Mouse (Mus musculus): ENCODE results near the gene Ascc2. TPM values are rescaled to one million over a fixed set of nuclear protein-coding genes. Genes with fewer than 3 reads are reported as not detected.

The Ascc2 gene
- polyA plus RNA-seq, 2 experiments = 10.0 to 15.0 TPM

DNA sequence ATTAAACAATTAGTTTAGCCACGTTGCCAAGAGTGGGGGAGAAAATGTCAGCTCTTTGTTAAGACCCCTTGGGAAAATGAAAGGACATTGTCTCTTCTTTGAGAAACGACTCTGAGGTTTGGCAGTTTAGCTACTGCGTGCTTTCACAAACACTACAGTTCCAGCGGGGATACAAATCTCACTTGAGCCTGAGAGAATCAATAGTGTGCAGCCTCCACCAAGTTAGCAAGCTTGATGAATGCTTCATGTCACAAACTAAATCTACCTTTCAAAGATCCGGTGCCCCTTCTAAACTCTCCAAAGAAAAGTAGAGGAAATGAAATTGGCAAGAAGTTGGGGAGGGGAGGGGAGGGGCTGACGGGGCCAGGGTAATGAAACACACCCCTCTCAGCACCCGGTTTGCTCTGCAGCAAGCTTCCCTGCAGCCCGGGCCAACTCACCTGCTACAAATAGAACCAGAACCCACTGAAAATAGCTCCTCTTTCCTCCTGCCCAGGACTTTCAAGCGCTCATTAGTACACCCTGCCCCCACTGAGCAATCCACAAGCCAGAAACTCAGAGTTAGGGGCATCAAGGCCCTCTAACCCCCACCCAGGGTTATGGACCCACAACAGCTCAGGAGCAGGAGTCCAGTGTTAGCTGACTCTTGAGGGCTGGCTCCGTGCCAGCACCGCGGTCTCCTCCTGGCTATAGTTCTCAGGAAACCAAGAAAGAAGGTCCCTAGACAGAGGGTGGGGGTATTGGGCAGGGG lies 34.7 kb upstream of the Ascc2 start:
- no peak for ATAC-seq (ENCODE audit: insufficient read depth)
- no peaks in the 10 kb centered on the region for H3K36me3 ChIP-seq (replicated peaks; ENCODE audit: control insufficient read depth, insufficient read depth, low read depth)
- no peaks in the 10 kb centered on the region for H3K9me3 ChIP-seq (ENCODE audit: control insufficient read depth, low read length)
- no peaks in the 10 kb centered on the region; a peak in 2 of 4 replicates for H3K4me1 ChIP-seq (replicated peaks; ENCODE audit: control insufficient read depth in 2 of 2, insufficient read depth in 2 of 2, low read length in 1 of 2)
- no peak overlapping the region for H3K4me3 ChIP-seq (ENCODE audit: insufficient read depth in 1 of 2, low read depth in 2 of 2, low read length in 2 of 2)
- no peak overlapping the region for H3K9ac ChIP-seq (replicated peaks)
- 38% methylated on average over 12 of the region's 12 CpGs for WGBS (ENCODE audit: insufficient replicate concordance)
- no peak for DNase-seq (ENCODE audit: low read depth in 3 of 3, low spot score in 3 of 3)
- no peaks in the 10 kb centered on the region; the same call in 1 of the 2 replicates for H3K27me3 ChIP-seq (ENCODE audit: control insufficient read depth, insufficient read depth, low read length)
- no peak overlapping the region for H3K4me2 ChIP-seq (ENCODE audit: low read depth)
- no peak overlapping the region for H3K27ac ChIP-seq
- TF ChIP-seq CTCF (IDR thresholded peaks at IDR 0.05; ENCODE audit: low read depth) (no peak), EP300 (IDR thresholded peaks at IDR 0.05; ENCODE audit: low read depth) (no peak)

DNA sequence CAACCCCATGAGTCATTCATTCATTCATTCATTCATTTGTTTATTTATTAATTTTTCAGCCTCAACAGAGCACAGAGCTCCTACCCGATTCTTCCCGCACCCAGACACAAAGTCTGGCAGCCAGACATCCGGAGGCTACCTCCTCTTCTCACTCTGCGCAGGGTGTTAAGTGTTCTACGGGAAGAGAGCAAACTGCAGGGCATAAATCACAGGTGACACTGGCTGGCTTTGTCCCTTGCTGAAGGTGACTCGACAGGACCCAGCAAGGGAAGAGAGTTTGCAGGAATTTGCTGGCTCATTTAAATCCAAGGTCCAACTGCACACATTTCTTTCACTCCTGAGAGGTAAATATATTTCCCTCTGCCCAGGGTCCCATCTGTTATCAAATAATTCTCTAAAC lies 33.1 kb upstream of the Ascc2 start:
- TF ChIP-seq EP300 (IDR thresholded peaks at IDR 0.05; ENCODE audit: low read depth) = no peak
- no peak for TF ChIP-seq CTCF (IDR thresholded peaks at IDR 0.05; ENCODE audit: low read depth)

DNA sequence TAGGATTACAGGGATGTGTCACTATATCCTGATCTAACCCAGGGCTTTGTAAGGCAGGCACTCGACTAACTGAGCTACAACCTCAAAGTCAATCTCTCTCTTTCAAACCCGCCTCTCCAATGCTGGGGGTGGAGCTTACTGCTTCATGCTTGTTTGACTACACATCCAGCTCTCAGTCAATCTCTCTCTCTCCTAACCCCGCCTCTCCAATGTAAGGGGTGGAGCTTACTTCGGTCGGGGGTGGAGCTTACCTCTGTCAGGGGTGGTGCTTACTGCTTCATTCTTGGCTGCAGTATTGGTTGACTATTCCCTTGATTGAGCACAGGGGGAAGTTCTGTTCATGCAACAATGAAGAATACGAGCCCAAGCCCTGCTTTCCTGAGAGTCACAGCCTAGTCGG lies 32.1 kb upstream of the Ascc2 start:
- 45% methylated on average over 7 of the region's 7 CpGs for whole genome bisulfite sequencing (ENCODE audit: insufficient replicate concordance)
- Histone ChIP-seq H3K4me3 (ENCODE audit: insufficient read depth in 1 of 2, low read depth in 2 of 2, low read length in 2 of 2) (no peak overlapping the region), H3K9ac (replicated peaks) (no peak overlapping the region)

More for the DNA sequence above, 33.1 kb upstream of the Ascc2 start:
- ATAC-seq (ENCODE audit: insufficient read depth) (no peak), DNase-seq (ENCODE audit: low read depth in 3 of 3, low spot score in 3 of 3) (no peak)
- no peaks in the 10 kb centered on the region for H3K9me3 ChIP-seq (ENCODE audit: control insufficient read depth, low read length)
- H3K9ac ChIP-seq (replicated peaks) = no peak overlapping the region
- no peaks in the 10 kb centered on the region; the same call in 1 of the 2 replicates for H3K27me3 ChIP-seq (ENCODE audit: control insufficient read depth, insufficient read depth, low read length)
- no peak overlapping the region for H3K4me3 ChIP-seq (ENCODE audit: insufficient read depth in 1 of 2, low read depth in 2 of 2, low read length in 2 of 2)
- H3K4me2 ChIP-seq (ENCODE audit: low read depth) = no peak overlapping the region
- WGBS (ENCODE audit: insufficient replicate concordance) = 43% methylated on average over 6 of the region's 6 CpGs
- no peaks in the 10 kb centered on the region for H3K36me3 ChIP-seq (replicated peaks; ENCODE audit: control insufficient read depth, insufficient read depth, low read depth)
- no peaks in the 10 kb centered on the region; a peak in 1 of 4 replicates for H3K4me1 ChIP-seq (replicated peaks; ENCODE audit: control insufficient read depth in 2 of 2, insufficient read depth in 2 of 2, low read length in 1 of 2)
- H3K27ac ChIP-seq = no peak overlapping the region

DNA sequence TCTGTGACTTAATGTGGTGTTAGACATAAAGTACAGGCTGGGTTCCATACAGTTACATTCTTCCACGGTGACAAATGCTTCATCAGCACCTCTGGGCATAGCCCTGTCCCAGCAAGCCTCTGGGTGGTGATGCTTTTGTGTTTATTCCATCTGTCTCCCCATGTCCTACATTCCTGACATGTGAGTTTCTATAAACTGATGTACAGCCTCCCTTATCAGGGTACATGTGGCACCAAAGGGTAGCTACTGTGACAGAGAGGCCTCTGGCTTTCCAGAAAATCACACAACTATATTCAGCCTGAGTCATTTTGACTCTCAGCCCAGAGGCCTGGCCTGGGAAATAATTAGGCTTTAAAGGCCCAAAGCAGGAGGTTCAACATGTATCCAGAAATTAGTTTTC lies 31.0 kb upstream of the Ascc2 start:
- DNase-seq (ENCODE audit: low read depth in 3 of 3, low spot score in 3 of 3) = no peak
- H3K4me2 ChIP-seq (ENCODE audit: low read depth) = no peak overlapping the region
- no peaks in the 10 kb centered on the region for H3K36me3 ChIP-seq (replicated peaks; ENCODE audit: control insufficient read depth, insufficient read depth, low read depth)
- H3K27ac ChIP-seq = no peak overlapping the region
- no peak for ATAC-seq (ENCODE audit: insufficient read depth)
- no peaks in the 10 kb centered on the region for H3K9me3 ChIP-seq (ENCODE audit: control insufficient read depth, low read length)
- H3K4me1 ChIP-seq (replicated peaks; ENCODE audit: control insufficient read depth in 2 of 2, insufficient read depth in 2 of 2, low read length in 1 of 2) = no peaks in the 10 kb centered on the region; a peak in 1 of 4 replicates
- no peak overlapping the region for H3K9ac ChIP-seq (replicated peaks)
- TF ChIP-seq CTCF (IDR thresholded peaks at IDR 0.05; ENCODE audit: low read depth) (no peak), EP300 (IDR thresholded peaks at IDR 0.05; ENCODE audit: low read depth) (no peak)
- WGBS (ENCODE audit: insufficient replicate concordance) = 70% methylated on average over 1 of the region's 1 CpGs
- no peaks in the 10 kb centered on the region; the same call in 1 of the 2 replicates for H3K27me3 ChIP-seq (ENCODE audit: control insufficient read depth, insufficient read depth, low read length)
- H3K4me3 ChIP-seq (ENCODE audit: insufficient read depth in 1 of 2, low read depth in 2 of 2, low read length in 2 of 2) = no peak overlapping the region

More for the DNA sequence above, 32.1 kb upstream of the Ascc2 start:
- H3K4me2 ChIP-seq (ENCODE audit: low read depth) = no peak overlapping the region
- no peaks in the 10 kb centered on the region for H3K36me3 ChIP-seq (replicated peaks; ENCODE audit: control insufficient read depth, insufficient read depth, low read depth)
- ATAC-seq (ENCODE audit: insufficient read depth) = peak; percentile 62; the same call in 1 of the 2 replicates
- DNase-seq (ENCODE audit: low read depth in 3 of 3, low spot score in 3 of 3) = peak in 1 of 3 experiments; percentile 57
- TF ChIP-seq CTCF (IDR thresholded peaks at IDR 0.05; ENCODE audit: low read depth) (no peak), EP300 (IDR thresholded peaks at IDR 0.05; ENCODE audit: low read depth) (no peak)
- no peaks in the 10 kb centered on the region; the same call in 1 of the 2 replicates for H3K27me3 ChIP-seq (ENCODE audit: control insufficient read depth, insufficient read depth, low read length)
- no peaks in the 10 kb centered on the region for H3K9me3 ChIP-seq (ENCODE audit: control insufficient read depth, low read length)
- H3K27ac ChIP-seq = no peak overlapping the region
- H3K4me1 ChIP-seq (replicated peaks; ENCODE audit: control insufficient read depth in 2 of 2, insufficient read depth in 2 of 2, low read length in 1 of 2) = no peaks in the 10 kb centered on the region; a peak in 1 of 4 replicates

DNA sequence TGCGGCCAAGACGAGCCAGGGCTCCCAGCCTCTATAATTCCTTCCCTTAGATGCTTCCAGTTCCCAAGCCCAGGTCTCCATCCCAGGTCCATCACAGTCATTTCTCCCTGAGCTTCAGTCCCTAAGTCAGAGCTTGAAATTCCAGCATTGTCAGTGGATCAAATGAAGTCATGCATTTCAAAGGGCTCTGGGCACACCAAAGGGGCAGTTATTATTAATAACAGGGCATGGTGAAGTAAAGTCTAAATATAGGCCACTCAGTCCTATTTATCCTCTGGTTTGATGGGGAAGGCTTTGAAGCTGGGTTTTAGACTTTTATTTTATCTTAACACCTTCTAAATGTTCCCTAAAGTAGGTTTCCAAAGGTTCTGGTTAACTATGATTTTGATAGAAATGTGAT lies 25.6 kb upstream of the Ascc2 start:
- Histone ChIP-seq H3K9ac (replicated peaks) (no peak overlapping the region), H3K27me3 (ENCODE audit: control insufficient read depth, insufficient read depth, low read length) (no peaks in the 10 kb centered on the region; the same call in 1 of the 2 replicates), H3K27ac (no peak overlapping the region), H3K4me3 (ENCODE audit: insufficient read depth in 1 of 2, low read depth in 2 of 2, low read length in 2 of 2) (no peak overlapping the region), H3K4me2 (ENCODE audit: low read depth) (no peak overlapping the region), H3K36me3 (replicated peaks; ENCODE audit: control insufficient read depth, insufficient read depth, low read depth) (no peaks in the 10 kb centered on the region), H3K4me1 (replicated peaks; ENCODE audit: control insufficient read depth in 2 of 2, insufficient read depth in 2 of 2, low read length in 1 of 2) (no peaks in the 10 kb centered on the region), H3K9me3 (ENCODE audit: control insufficient read depth, low read length) (no peaks in the 10 kb centered on the region)
- 60% methylated on average over 2 of the region's 2 CpGs for WGBS (ENCODE audit: insufficient replicate concordance)
- TF ChIP-seq CTCF (IDR thresholded peaks at IDR 0.05; ENCODE audit: low read depth) (no peak), EP300 (IDR thresholded peaks at IDR 0.05; ENCODE audit: low read depth) (no peak)
- ATAC-seq (ENCODE audit: insufficient read depth) (no peak), DNase-seq (ENCODE audit: low read depth in 3 of 3, low spot score in 3 of 3) (no peak)

All from liver, embryonic 14.5 days (tissue).